Mouse (Mus musculus) liver, adult 2 months (tissue): ENCODE results near the gene Med25. TPM values are rescaled to one million over a fixed set of nuclear protein-coding genes. Genes with fewer than 3 reads are reported as not detected.
"Not testable (repeated sequence)": the region's sequence is repeated elsewhere in the genome, so short reads cannot be mapped to it uniquely, and the experiment has no call there.

ENCODE experiments used
- DNase-seq: peaks from one replicate; pipeline ENCODE4 v3.0.0-alpha.2; 2011; ENCODE audit warnings: low read depth, low spot score; ENCODE audit errors: extremely low read depth
- H3K27ac ChIP-seq: fragments of 200-500 bp; replicated peaks from 2 replicates; pipeline ENCODE4 v1.5.1; 2012; ENCODE audit warnings: low read depth, mild to moderate bottlenecking, control low read depth, inconsistent platforms, low read length; ENCODE audit not compliant: insufficient read depth
- H3K27me3 ChIP-seq: fragments of 200-500 bp; 2 replicates; pipeline ENCODE4 v1.6.1; 2012; ENCODE audit warnings: mild to moderate bottlenecking, moderate library complexity, low read length, inconsistent platforms; ENCODE audit not compliant: control insufficient read depth, insufficient read depth
- H3K36me3 ChIP-seq: fragments of 200-500 bp; 2 replicates; pipeline ENCODE4 v1.6.1; 2012; ENCODE audit warnings: low read length, inconsistent platforms; ENCODE audit not compliant: control insufficient read depth, insufficient read depth
- H3K4me1 ChIP-seq: fragments of 200-500 bp; 2 replicates; pipeline ENCODE4 v1.6.1; 2011; ENCODE audit warnings: low read length; ENCODE audit not compliant: control insufficient read depth, insufficient read depth
- H3K4me3 ChIP-seq: fragments of 200-500 bp; 2 replicates; pipeline ENCODE4 v1.5.1; 2011; ENCODE audit warnings: low read depth, mild to moderate bottlenecking, control low read depth, low read length, moderate library complexity; ENCODE audit not compliant: insufficient read depth
- H3K79me2 ChIP-seq: fragments of 200-500 bp; 2 replicates; pipeline ENCODE4 v1.6.1; 2012; ENCODE audit warnings: inconsistent platforms, mild to moderate bottlenecking, low read length, moderate library complexity; ENCODE audit not compliant: control insufficient read depth, insufficient read depth
- H3K9ac ChIP-seq: fragments of 200-500 bp; 2 replicates; pipeline ENCODE4 v1.6.1; 2012; ENCODE audit warnings: low read depth, mild to moderate bottlenecking, control low read depth, inconsistent platforms, low read length
- CTCF ChIP-seq: fragments of 200-500 bp; IDR thresholded peaks from 2 replicates; pipeline ENCODE4 v1.5.1; 2011; ENCODE audit warnings: low read depth, low read length, control low read depth
- POLR2A ChIP-seq: fragments of 200-500 bp; IDR thresholded peaks from 2 replicates; pipeline ENCODE4 v1.6.1; 2011; ENCODE audit warnings: low read length, control low read depth; ENCODE audit not compliant: insufficient read depth; ENCODE audit errors: extremely low read depth
- WGBS: fragments of 180-500 bp; shearing (Covaris S2); methylation state at CpG from one replicate; pipeline ENCODE4 v1.1.7; 2018; 5-methylcytosine and 5-hydroxymethylcytosine counted together
- polyA plus RNA-seq: library from polyadenylated mRNA; depleted of rRNA; stranded (reverse); fragments of >200 nt; gene quantifications from 2 replicates; pipeline ENCODE4 v1.2.3, GENCODE M21; 2012
- total RNA-seq: library from RNA; depleted of rRNA; stranded (reverse); fragments of >200 nt; gene quantifications from 2 replicates; pipeline ENCODE4 v1.2.3, GENCODE M21; 2014

The Med25 gene
- total and polyA plus RNA-seq, 2 experiments, result 11.6 to 114 TPM

DNA sequence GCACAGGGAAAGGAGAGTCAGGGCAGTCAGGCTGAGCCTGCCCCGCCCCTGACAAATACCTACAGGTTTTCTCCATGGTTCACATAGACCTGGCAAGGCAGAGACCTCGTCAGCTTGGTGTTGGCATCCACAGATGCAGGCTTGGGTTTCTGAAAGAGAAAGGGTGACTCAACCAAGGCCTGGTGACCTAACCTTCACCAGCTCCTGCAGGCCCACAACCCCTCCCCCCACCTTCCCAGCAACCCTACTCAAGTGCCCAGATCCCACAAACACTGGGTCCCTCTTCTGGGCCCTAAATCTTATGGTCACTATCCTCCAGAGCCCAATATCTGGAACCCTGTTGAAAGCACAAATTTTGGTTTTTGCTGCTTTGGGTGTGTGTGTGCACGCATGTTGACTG, 9.5 kb downstream of the Med25 start:
- WGBS, result 94% methylated on average over 3 of the region's 3 CpGs
- DNase-seq, result no peak

DNA sequence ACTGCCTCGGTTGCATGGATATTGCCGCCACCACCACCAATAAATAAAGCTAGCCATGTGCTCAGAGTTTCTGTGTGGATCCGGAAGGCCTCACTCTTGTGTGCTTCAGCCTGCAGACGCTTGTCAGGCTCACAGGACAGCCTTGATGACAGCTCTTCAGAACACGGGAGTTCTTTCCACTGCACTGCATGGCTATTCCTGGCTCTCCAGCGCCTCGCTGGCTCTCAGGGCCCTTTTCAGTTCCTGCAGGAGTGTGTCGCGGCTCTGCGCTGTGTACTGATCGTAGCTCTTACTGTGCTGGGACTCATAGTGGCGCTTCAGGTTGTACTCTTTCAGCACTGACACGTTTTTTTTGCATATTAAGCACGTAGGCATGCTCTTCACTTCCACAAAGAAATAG, 14.7 kb downstream of the Med25 start:
- WGBS, result 90% methylated on average over 14 of the region's 14 CpGs
- Histone ChIP-seq H3K27ac (no peak overlapping the region), H3K79me2 (no peaks in the 10 kb centered on the region), H3K36me3 (peaks cover 6% of the 10 kb centered on the region), H3K27me3 (no peaks in the 10 kb centered on the region), H3K4me3 (no peak overlapping the region), H3K9ac (no peak overlapping the region), H3K4me1 (peaks cover under 1% of the 10 kb centered on the region; the same call in 1 of the 2 replicates)
- TF ChIP-seq POLR2A (no peak), CTCF (no peak)
- no peak for DNase-seq

More for the DNA sequence above, 9.5 kb downstream of the Med25 start:
- no peak for TF ChIP-seq POLR2A
- no peak for TF ChIP-seq CTCF
- Histone ChIP-seq H3K9ac (no peak overlapping the region), H3K79me2 (no peaks in the 10 kb centered on the region), H3K27me3 (no peaks in the 10 kb centered on the region), H3K4me3 (no peak overlapping the region), H3K36me3 (peaks cover 5% of the 10 kb centered on the region), H3K4me1 (no peaks in the 10 kb centered on the region), H3K27ac (no peak overlapping the region)

DNA sequence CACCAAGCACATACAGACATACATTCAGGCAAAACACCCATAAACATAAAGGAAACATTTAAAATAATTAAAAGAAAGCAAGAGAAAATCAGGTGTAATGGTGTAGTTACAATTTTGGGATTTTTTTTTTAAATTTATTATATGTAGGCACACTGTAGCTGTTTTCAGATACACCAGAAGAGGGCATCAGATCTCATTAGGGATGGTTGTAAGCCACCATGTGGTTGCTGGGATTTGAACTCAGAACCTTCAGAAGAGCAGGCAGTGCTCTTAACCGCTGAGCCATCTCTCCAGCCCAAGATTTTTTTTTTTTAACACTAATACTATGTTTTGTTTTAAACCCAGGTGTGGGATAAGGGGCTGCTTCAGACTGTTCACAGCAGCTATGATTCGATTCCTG, 20.7 kb downstream of the Med25 start:
- not testable (repeated sequence) for H3K4me3 ChIP-seq, H3K27ac ChIP-seq, H3K9ac ChIP-seq, DNase-seq, H3K36me3 ChIP-seq, H3K79me2 ChIP-seq, H3K27me3 ChIP-seq
- 94% methylated on average over 2 of the region's 2 CpGs for WGBS
- peaks cover 16% of the 10 kb centered on the region for H3K4me1 ChIP-seq

DNA sequence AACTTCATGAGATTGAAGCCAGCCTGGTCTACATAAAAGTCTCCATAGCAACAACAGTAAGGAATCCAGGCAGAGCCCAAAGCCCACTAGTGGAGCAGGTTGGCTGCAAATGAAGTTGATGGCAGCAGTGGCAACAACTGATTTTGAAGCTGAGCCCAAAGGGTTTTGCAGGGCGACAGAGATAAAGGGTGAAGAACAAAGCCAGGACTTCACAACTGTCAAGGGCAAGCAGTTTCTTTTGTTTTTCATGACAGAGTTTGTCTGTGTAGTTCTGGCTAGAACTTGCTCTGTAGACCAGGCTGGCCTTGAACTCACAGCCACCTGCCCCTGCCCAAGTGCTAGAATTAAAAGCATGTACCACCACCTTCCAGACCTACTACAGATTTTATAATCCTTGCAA, 21.3 kb downstream of the Med25 start:
- H3K27me3 ChIP-seq, result no peaks in the 10 kb centered on the region
- H3K4me3 ChIP-seq, result no peak overlapping the region
- peaks cover 19% of the 10 kb centered on the region for H3K4me1 ChIP-seq
- H3K9ac ChIP-seq, result no peak overlapping the region
- DNase-seq, result no peak
- TF ChIP-seq CTCF (no peak), POLR2A (no peak)
- H3K27ac ChIP-seq, result no peak overlapping the region
- 76% methylated on average over 1 of the region's 1 CpGs for WGBS
- peaks cover 5% of the 10 kb centered on the region; the same call in 1 of the 2 replicates for H3K79me2 ChIP-seq
- H3K36me3 ChIP-seq, result no peaks in the 10 kb centered on the region

DNA sequence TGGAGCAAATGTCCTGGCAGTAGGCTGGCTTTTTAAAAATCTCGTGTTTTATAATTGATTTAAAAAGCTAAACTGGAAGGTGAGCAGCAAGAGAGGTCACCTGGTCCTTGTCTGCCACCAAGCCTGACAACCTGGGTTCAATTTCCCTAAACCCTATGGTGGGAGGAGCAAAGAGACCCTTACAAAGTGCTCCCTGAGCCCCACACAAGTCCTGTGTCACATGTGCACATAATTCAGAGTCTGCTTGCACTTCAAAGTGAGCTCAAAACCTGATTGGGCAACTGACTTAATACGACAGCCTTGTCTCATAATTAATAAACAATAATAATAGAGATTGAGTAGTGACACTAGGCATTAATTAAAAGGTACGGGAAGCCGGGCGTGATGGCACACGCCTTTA, 21.9 kb downstream of the Med25 start:
- peaks cover 5% of the 10 kb centered on the region; the same call in 1 of the 2 replicates for H3K79me2 ChIP-seq
- no peaks in the 10 kb centered on the region for H3K27me3 ChIP-seq
- H3K4me3 ChIP-seq, result no peak overlapping the region
- H3K9ac ChIP-seq, result no peak overlapping the region
- peaks cover 19% of the 10 kb centered on the region for H3K4me1 ChIP-seq
- no peaks in the 10 kb centered on the region for H3K36me3 ChIP-seq
- H3K27ac ChIP-seq, result no peak overlapping the region
- TF ChIP-seq CTCF (no peak), POLR2A (no peak)
- DNase-seq, result no peak
- WGBS, result 80% methylated on average over 6 of the region's 6 CpGs

DNA sequence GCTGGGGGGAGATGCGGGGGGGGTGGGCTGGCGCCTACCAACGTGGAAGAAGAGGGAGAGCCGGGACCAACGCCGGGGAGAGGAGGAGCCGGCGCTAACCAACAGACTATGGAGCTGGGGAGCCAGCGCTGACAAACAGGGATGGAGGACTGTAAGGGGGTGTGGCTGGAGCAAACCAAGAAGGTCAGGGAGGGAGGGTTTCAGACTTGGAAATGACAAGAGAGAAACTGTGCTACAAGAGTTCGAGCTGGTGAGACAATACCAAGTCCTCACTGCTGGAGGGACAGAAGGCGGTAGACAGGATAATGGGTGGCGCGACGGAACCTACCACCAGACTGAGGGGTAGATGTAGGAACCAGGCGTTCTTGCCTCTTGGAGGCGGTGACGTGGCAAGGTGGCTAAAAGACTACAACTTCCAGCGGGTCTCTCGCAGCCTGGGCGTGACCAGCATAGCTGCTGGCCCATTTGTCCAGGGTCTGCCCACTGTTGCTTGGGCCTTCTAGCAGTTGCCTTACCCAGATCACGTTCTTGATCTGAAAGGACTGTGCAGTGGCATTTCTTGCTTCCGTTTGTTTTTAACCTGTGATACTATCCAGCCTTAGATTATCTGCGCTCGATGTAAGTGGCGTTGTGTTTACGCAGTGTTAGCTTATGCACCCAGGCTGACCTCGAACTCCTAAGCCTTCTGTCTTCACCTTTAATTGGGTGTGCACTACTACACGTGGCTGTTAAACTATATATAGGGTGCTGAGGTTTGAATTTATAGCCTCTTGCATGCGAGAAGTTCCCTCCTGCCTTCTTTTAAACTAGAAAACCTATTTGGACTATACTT, 22.6 kb downstream of the Med25 start, which contains the start of gene Ptov1:
Gene Ptov1, minus strand, starts transcription at position 92 of the 832 bp plus-strand sequence.
- Histone ChIP-seq H3K79me2 (peaks cover 5% of the 10 kb centered on the region; the same call in 1 of the 2 replicates), H3K4me3 (peak within 1 kb of the TSS; percentile 89), H3K4me1 (peaks cover 19% of the 10 kb centered on the region), H3K27me3 (no peaks in the 10 kb centered on the region), H3K36me3 (no peaks in the 10 kb centered on the region), H3K27ac (peak within 1 kb of the TSS; percentile 94), H3K9ac (peak within 1 kb of the TSS; percentile 99)
- WGBS, result 4% methylated on average over 29 of the region's 29 CpGs
- TF ChIP-seq CTCF (no peak), POLR2A (0 out of 2 replicates have a peak, but pooled peaks have one; percentile 15)
- DNase-seq, result peak; percentile 98
